8 mouse cellular contexts compared by ENCODE assay signal in the genomic region with DNA sequence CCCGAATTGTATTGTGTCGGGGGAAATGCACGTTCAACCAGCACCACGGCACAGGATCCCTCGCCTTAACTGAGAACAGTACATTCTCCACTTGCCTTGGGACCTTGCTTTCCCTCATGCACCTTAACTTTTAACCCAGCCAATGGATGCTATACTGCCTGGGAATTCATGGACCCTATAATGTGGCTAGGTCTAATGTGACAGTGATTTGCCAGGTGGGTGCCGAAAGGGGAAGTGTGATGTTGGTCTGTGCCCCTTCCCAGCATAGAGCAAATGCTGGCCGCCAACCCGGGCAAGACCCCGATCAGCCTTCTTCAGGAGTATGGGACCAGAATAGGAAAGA. TPM values are rescaled to one million over a fixed set of nuclear protein-coding genes. Genes with fewer than 3 reads are reported as not detected.
DNase-seq lines count a peak whose midpoint lies in the region; ATAC-seq and TF ChIP-seq lines count a peak whose summit lies in the region.

No protein-coding gene starts in this region.

- H3K9me3 ChIP-seq in heart, embryonic 16.5 days (replicated peaks; ENCODE audit: control insufficient read depth, low read length): no peaks in the 10 kb centered on the region
- H3K9me3 ChIP-seq in MEL (replicated peaks; ENCODE audit: insufficient read depth, low read length): no peaks in the 10 kb centered on the region
- no peaks in the 10 kb centered on the region for H3K9me3 ChIP-seq in hindbrain, embryonic 11.5 days (ENCODE audit: control insufficient read depth, low read length)
- H3K9me3 ChIP-seq in midbrain, embryonic 10.5 days (replicated peaks): no peaks in the 10 kb centered on the region

- TF ChIP-seq CTCF in MEL (IDR thresholded peaks at IDR 0.05 in 2 of 3, conservative IDR thresholded peaks at IDR 0.05 in 1 of 3; ENCODE audit: control insufficient read depth in 1 of 3, insufficient read depth in 1 of 3, low read depth in 2 of 3, low read length in 3 of 3, poor library complexity in 1 of 3, severe bottlenecking in 1 of 3): no peak

- H3K36me3 ChIP-seq in heart, embryonic 16.5 days (ENCODE audit: control insufficient read depth, insufficient read depth): peaks cover 14% of the 10 kb centered on the region
- peaks cover 0 to 16% of the 10 kb centered on the region in 2 experiments; a peak in 2 of 4 replicates for H3K36me3 ChIP-seq in MEL (ENCODE audit: control insufficient read depth in 1 of 2, insufficient read depth in 2 of 2, low read length in 2 of 2)
- 0 out of 2 replicates have a peak, but pooled peaks cover 3% of the 10 kb centered on the region for H3K36me3 ChIP-seq in hindbrain, embryonic 11.5 days (ENCODE audit: control insufficient read depth, insufficient read depth, low read length)
- H3K36me3 ChIP-seq in midbrain, embryonic 10.5 days: peaks cover 34% of the 10 kb centered on the region

- TF ChIP-seq EP300 in MEL (IDR thresholded peaks at IDR 0.05; ENCODE audit: low read depth in 1 of 2, low read length in 2 of 2): 0 out of 4 replicates have a peak, but pooled peaks of 1 of the 2 experiments have one; percentile 9

- H3K4me2 ChIP-seq in heart, embryonic 16.5 days (ENCODE audit: low read depth, low read length): peak overlapping the region; percentile 82
- H3K4me2 ChIP-seq in hindbrain, embryonic 11.5 days (replicated peaks; ENCODE audit: low read depth, low read length): peak overlapping the region; percentile 82

- H3K27ac ChIP-seq in heart, embryonic 16.5 days (ENCODE audit: low read length): peak overlapping the region; percentile 100
- H3K27ac ChIP-seq in MEL (ENCODE audit: control insufficient read depth, low read depth, low read length): peak overlapping the region; percentile 95
- peak overlapping the region; percentile 97 for H3K27ac ChIP-seq in hindbrain, embryonic 11.5 days (ENCODE audit: low read depth, low read length)
- peak overlapping the region; percentile 98 for H3K27ac ChIP-seq in midbrain, embryonic 10.5 days (replicated peaks)

- ATAC-seq in heart, embryonic 16.5 days (replicated peaks; ENCODE audit: extremely low read depth, insufficient read depth, low FRiP score): no peak
- ATAC-seq in hindbrain, embryonic 11.5 days (ENCODE audit: low FRiP score): no peak; the same call in none of the 2 replicates

- TF ChIP-seq RAD21 in MEL (IDR thresholded peaks at IDR 0.05; ENCODE audit: low read depth, low read length): no peak

- peak overlapping the region; percentile 94 for H3K9ac ChIP-seq in heart, embryonic 16.5 days (ENCODE audit: low read length)
- H3K9ac ChIP-seq in MEL (ENCODE audit: control insufficient read depth, low read depth, low read length, poor library complexity, severe bottlenecking): peak overlapping the region; percentile 86
- peak overlapping the region; percentile 91 for H3K9ac ChIP-seq in hindbrain, embryonic 11.5 days (ENCODE audit: low read depth, low read length)

- no peak for DNase-seq in heart, postnatal 36 days
- no peak for DNase-seq in MEL (ENCODE audit: low read depth, low spot score)
- no peak for DNase-seq in hindbrain, embryonic 11.5 days (ENCODE audit: low spot score)
- no peak for DNase-seq in midbrain, embryonic 10.5 days (ENCODE audit: low spot score)
- no peak for DNase-seq in gastrocnemius, adult 18-20 months (ENCODE audit: low spot score)
- DNase-seq in urinary bladder, postnatal 10 days (ENCODE audit: low spot score): no peak
- no peak for DNase-seq in spleen, postnatal 36 days (ENCODE audit: low spot score in 2 of 2)

- peaks cover 17% of the 10 kb centered on the region for H3K79me2 ChIP-seq in MEL (ENCODE audit: control insufficient read depth, insufficient read depth, low read length, poor library complexity)

- TF ChIP-seq POLR2A in MEL (IDR thresholded peaks at IDR 0.05; ENCODE audit: control insufficient read depth in 1 of 2, insufficient read depth in 1 of 2, low read depth in 1 of 2, low read length in 2 of 2, poor library complexity in 1 of 2): no peak; a peak in 1 of 4 replicates

- 13% methylated on average over 9 of the region's 9 CpGs for WGBS in heart, embryonic 16.5 days
- WGBS in hindbrain, embryonic 11.5 days: 21% methylated on average over 9 of the region's 9 CpGs
- WGBS in midbrain, embryonic 10.5 days: 20% methylated on average over 9 of the region's 9 CpGs

- peak overlapping the region; percentile 77 for H3K4me3 ChIP-seq in heart, embryonic 16.5 days (ENCODE audit: low read length)
- H3K4me3 ChIP-seq in MEL (ENCODE audit: control insufficient read depth in 1 of 2, insufficient read depth in 1 of 2, low read depth in 2 of 2, low read length in 2 of 2): peak overlapping the region; percentile 67 to 80
- peak overlapping the region; percentile 60 for H3K4me3 ChIP-seq in hindbrain, embryonic 11.5 days (ENCODE audit: low read depth, low read length)
- peak overlapping the region; percentile 81 for H3K4me3 ChIP-seq in midbrain, embryonic 10.5 days

- intact Hi-C loops in heart, postnatal 36 days (cut with DNase I): loop anchor here (1.0 to 5.0 kb wide), 2 partner anchors 49 to 272 kb away; a partner anchor contains a TSS

- H3K27me3 ChIP-seq in heart, embryonic 16.5 days (ENCODE audit: control insufficient read depth, insufficient read depth, low read length): no peaks in the 10 kb centered on the region
- H3K27me3 ChIP-seq in MEL (ENCODE audit: control insufficient read depth in 1 of 2, insufficient read depth in 2 of 2, low read length in 2 of 2): no peaks in the 10 kb centered on the region
- no peaks in the 10 kb centered on the region for H3K27me3 ChIP-seq in hindbrain, embryonic 11.5 days (ENCODE audit: control insufficient read depth, insufficient read depth, low read length)
- no peaks in the 10 kb centered on the region for H3K27me3 ChIP-seq in midbrain, embryonic 10.5 days (ENCODE audit: low read depth, poor library complexity, severe bottlenecking)

- H3K4me1 ChIP-seq in heart, embryonic 16.5 days (ENCODE audit: control insufficient read depth, insufficient read depth, low read length): peaks cover 28% of the 10 kb centered on the region
- peaks cover 5 to 20% of the 10 kb centered on the region in 2 experiments; a peak in 3 of 4 replicates for H3K4me1 ChIP-seq in MEL (ENCODE audit: control insufficient read depth in 1 of 2, insufficient read depth in 2 of 2, low read length in 2 of 2)
- H3K4me1 ChIP-seq in hindbrain, embryonic 11.5 days (replicated peaks; ENCODE audit: control insufficient read depth, insufficient read depth, low read length): peaks cover 5% of the 10 kb centered on the region
- peaks cover 53% of the 10 kb centered on the region for H3K4me1 ChIP-seq in midbrain, embryonic 10.5 days

RNA-seq across cellular contexts. Expression of a gene that starts 0.8 kb away (rescaled TPM):
- 88.1 and 95.1 TPM in 2 replicates for polyA plus RNA-seq in heart, embryonic 16.5 days (2015; fragmentation: Nextera tagmentation; extraction: Ambion mirVana)
- total RNA-seq in heart, postnatal 36 days (2021): 10 to 100 TPM; 45.5 to 48.2 TPM
- 135 and 155 TPM in 2 replicates for total RNA-seq in MEL (2012; rRNA removed)
- 100 to 1,000 TPM in 1 of 2 experiments, not detected in 1; 182 TPM for polyA plus RNA-seq in MEL (2012; ENCODE audit: insufficient read depth in 1 of 2, insufficient read length in 2 of 2, low read depth in 1 of 2, low replicate concordance in 2 of 2, missing spikeins in 1 of 2)
- 85.2 and 86.3 TPM in 2 replicates for polyA plus RNA-seq in hindbrain, embryonic 11.5 days (2014; fragmentation: Nextera tagmentation; extraction: Ambion mirVana)
- 133 and 143 TPM in 2 replicates for polyA plus RNA-seq in midbrain, embryonic 10.5 days (2016; fragmentation: Nextera tagmentation; extraction: Ambion mirVana)
- 10 to 100 TPM; 28.2 to 33.3 TPM for total RNA-seq in gastrocnemius, adult 18-20 months (2021)

RNA-seq across cellular contexts. Expression of a gene that starts 2.0 kb away (rescaled TPM):
- 10.3 and 11.3 TPM in 2 replicates for polyA plus RNA-seq in heart, embryonic 16.5 days (2015; fragmentation: Nextera tagmentation; extraction: Ambion mirVana)
- 1 to 10 TPM; 3.5 to 3.6 TPM for total RNA-seq in heart, postnatal 36 days (2021)
- 1.7 and 2.0 TPM in 2 replicates for total RNA-seq in MEL (2012; rRNA removed)
- 1 to 10 TPM in 1 of 2 experiments, not detected in 1; 2.8 TPM for polyA plus RNA-seq in MEL (2012; ENCODE audit: insufficient read depth in 1 of 2, insufficient read length in 2 of 2, low read depth in 1 of 2, low replicate concordance in 2 of 2, missing spikeins in 1 of 2)
- 21.2 and 23.8 TPM in 2 replicates for polyA plus RNA-seq in hindbrain, embryonic 11.5 days (2014; fragmentation: Nextera tagmentation; extraction: Ambion mirVana)
- polyA plus RNA-seq in midbrain, embryonic 10.5 days (2016; fragmentation: Nextera tagmentation; extraction: Ambion mirVana): 23.4 and 31.8 TPM in 2 replicates
- 1 to 10 TPM in 1 of 2 experiments, under 1 TPM in 1; 0.82 to 1.5 TPM for total RNA-seq in gastrocnemius, adult 18-20 months (2021)

RNA-seq across cellular contexts. Expression of a gene that starts 5.9 kb away (rescaled TPM):
- polyA plus RNA-seq in heart, embryonic 16.5 days (2015; fragmentation: Nextera tagmentation; extraction: Ambion mirVana): 2.1 and 2.6 TPM in 2 replicates
- total RNA-seq in heart, postnatal 36 days (2021): 1 to 10 TPM in 1 of 2 experiments, under 1 TPM in 1; 0.89 to 1.4 TPM
- total RNA-seq in MEL (2012; rRNA removed): 0.85 and 1.8 TPM in 2 replicates
- 1 to 10 TPM in 1 of 2 experiments, not detected in 1; 5.5 TPM for polyA plus RNA-seq in MEL (2012; ENCODE audit: insufficient read depth in 1 of 2, insufficient read length in 2 of 2, low read depth in 1 of 2, low replicate concordance in 2 of 2, missing spikeins in 1 of 2)
- 2.6 and 2.7 TPM in 2 replicates for polyA plus RNA-seq in hindbrain, embryonic 11.5 days (2014; fragmentation: Nextera tagmentation; extraction: Ambion mirVana)
- polyA plus RNA-seq in midbrain, embryonic 10.5 days (2016; fragmentation: Nextera tagmentation; extraction: Ambion mirVana): 2.0 and 2.9 TPM in 2 replicates
- 1 to 10 TPM; 1.5 to 1.8 TPM for total RNA-seq in gastrocnemius, adult 18-20 months (2021)

RNA-seq across cellular contexts. Expression of a gene that starts 15.3 kb away (rescaled TPM):
- polyA plus RNA-seq in heart, embryonic 16.5 days (2015; fragmentation: Nextera tagmentation; extraction: Ambion mirVana): 4.1 TPM in 1 of 2 replicates, not detected in the other
- not detected for total RNA-seq in heart, postnatal 36 days (2021)
- total RNA-seq in MEL (2012; rRNA removed): not detected in 2 replicates
- not detected for polyA plus RNA-seq in MEL (2012; ENCODE audit: insufficient read depth in 1 of 2, insufficient read length in 2 of 2, low read depth in 1 of 2, low replicate concordance in 2 of 2, missing spikeins in 1 of 2)
- 5.1 and 8.8 TPM in 2 replicates for polyA plus RNA-seq in hindbrain, embryonic 11.5 days (2014; fragmentation: Nextera tagmentation; extraction: Ambion mirVana)
- polyA plus RNA-seq in midbrain, embryonic 10.5 days (2016; fragmentation: Nextera tagmentation; extraction: Ambion mirVana): 3.5 TPM in 1 of 2 replicates, not detected in the other
- not detected for total RNA-seq in gastrocnemius, adult 18-20 months (2021)

RNA-seq across cellular contexts. Expression of a gene that starts 48.5 kb away (rescaled TPM):
- 136 and 140 TPM in 2 replicates for polyA plus RNA-seq in heart, embryonic 16.5 days (2015; fragmentation: Nextera tagmentation; extraction: Ambion mirVana)
- 100 to 1,000 TPM; 482 to 500 TPM for total RNA-seq in heart, postnatal 36 days (2021)
- 359 and 427 TPM in 2 replicates for total RNA-seq in MEL (2012; rRNA removed)
- 1,000 to 10,000 TPM in 1 of 2 experiments, 100 to 1,000 TPM in 1; 977 to 2,091 TPM for polyA plus RNA-seq in MEL (2012; ENCODE audit: insufficient read depth in 1 of 2, insufficient read length in 2 of 2, low read depth in 1 of 2, low replicate concordance in 2 of 2, missing spikeins in 1 of 2)
- 238 and 273 TPM in 2 replicates for polyA plus RNA-seq in hindbrain, embryonic 11.5 days (2014; fragmentation: Nextera tagmentation; extraction: Ambion mirVana)
- polyA plus RNA-seq in midbrain, embryonic 10.5 days (2016; fragmentation: Nextera tagmentation; extraction: Ambion mirVana): 194 and 201 TPM in 2 replicates
- total RNA-seq in gastrocnemius, adult 18-20 months (2021): 100 to 1,000 TPM; 403 to 410 TPM
